In genomic region chr1:42628800-42629199, GRCm38 (mm10) we compare ENCODE assay signal across 15 mouse cellular contexts.
DNase-seq lines count a peak whose midpoint lies in the region; ATAC-seq and TF ChIP-seq lines count a peak whose summit lies in the region.
"Had no signal": no experiment of that assay in that cellular context is flagged by ENCODE, and none has a peak within 500 bp of the region (broad histone marks: within the 10 kb centered on the region; RNA-seq: fewer than 3 reads in every experiment).

No protein-coding gene starts in this region.

- ATAC-seq in intestine, embryonic 14.5 days (replicated peaks; ENCODE audit: low FRiP score, low TSS enrichment, low read depth): no peak
- ATAC-seq in intestine, embryonic 16.5 days: no peak
- peak; percentile 69 for ATAC-seq in hindbrain, postnatal 0 days
- ATAC-seq in neural tube, embryonic 13.5 days (ENCODE audit: low read depth): peak; percentile 66

- no peaks in the 10 kb centered on the region for H3K9me3 ChIP-seq in intestine, embryonic 14.5 days (ENCODE audit: control insufficient read depth, low read length)
- H3K9me3 ChIP-seq in intestine, embryonic 16.5 days (ENCODE audit: control insufficient read depth, low read length): no peaks in the 10 kb centered on the region
- H3K9me3 ChIP-seq in embryonic facial prominence, embryonic 10.5 days: no peaks in the 10 kb centered on the region
- no peaks in the 10 kb centered on the region for H3K9me3 ChIP-seq in hindbrain, postnatal 0 days (ENCODE audit: low read length)
- H3K9me3 ChIP-seq in neural tube, embryonic 13.5 days: no peaks in the 10 kb centered on the region
- H3K9me3 ChIP-seq: heart, embryonic 12.5 days; limb, embryonic 15.5 days had no signal

- no peaks in the 10 kb centered on the region for H3K36me3 ChIP-seq in intestine, embryonic 14.5 days (ENCODE audit: control insufficient read depth, insufficient read depth, low read length)
- no peaks in the 10 kb centered on the region for H3K36me3 ChIP-seq in intestine, embryonic 16.5 days (ENCODE audit: control insufficient read depth, insufficient read depth, low read length)
- no peaks in the 10 kb centered on the region for H3K36me3 ChIP-seq in embryonic facial prominence, embryonic 10.5 days (replicated peaks)
- H3K36me3 ChIP-seq in hindbrain, postnatal 0 days (ENCODE audit: insufficient read depth, low read length): no peaks in the 10 kb centered on the region
- no peaks in the 10 kb centered on the region for H3K36me3 ChIP-seq in neural tube, embryonic 13.5 days
- H3K36me3 ChIP-seq: G1E; heart, embryonic 12.5 days; limb, embryonic 15.5 days had no signal

- no peak overlapping the region for H3K9ac ChIP-seq in intestine, embryonic 14.5 days (ENCODE audit: low read length)
- no peak overlapping the region for H3K9ac ChIP-seq in intestine, embryonic 16.5 days (ENCODE audit: low read depth, low read length)
- H3K9ac ChIP-seq in hindbrain, postnatal 0 days (replicated peaks; ENCODE audit: low read length): no peak overlapping the region
- H3K9ac ChIP-seq in neural tube, embryonic 13.5 days: no peak overlapping the region
- H3K9ac ChIP-seq: heart, embryonic 12.5 days; limb, embryonic 15.5 days had no signal

- H3K4me1 ChIP-seq in intestine, embryonic 14.5 days (replicated peaks; ENCODE audit: control insufficient read depth, insufficient read depth, low read length): peaks cover 8% of the 10 kb centered on the region; the same call in 1 of the 2 replicates
- 0 out of 2 replicates have a peak, but pooled peaks cover 4% of the 10 kb centered on the region for H3K4me1 ChIP-seq in intestine, embryonic 16.5 days (ENCODE audit: control insufficient read depth, insufficient read depth, low read length)
- peaks cover 53% of the 10 kb centered on the region for H3K4me1 ChIP-seq in embryonic facial prominence, embryonic 10.5 days
- H3K4me1 ChIP-seq in hindbrain, postnatal 0 days (ENCODE audit: insufficient read depth, low read length): peaks cover 4% of the 10 kb centered on the region; the same call in 1 of the 2 replicates
- peaks cover 52% of the 10 kb centered on the region for H3K4me1 ChIP-seq in neural tube, embryonic 13.5 days (replicated peaks)

- H3K4me2 ChIP-seq in intestine, embryonic 14.5 days (ENCODE audit: low read length): no peak overlapping the region
- H3K4me2 ChIP-seq in intestine, embryonic 16.5 days (ENCODE audit: low read depth, low read length): no peak overlapping the region
- H3K4me2 ChIP-seq in hindbrain, postnatal 0 days (ENCODE audit: low read depth, low read length): 0 out of 2 replicates have a peak overlapping the region, but pooled peaks have one; percentile 1
- H3K4me2 ChIP-seq in neural tube, embryonic 13.5 days: peak overlapping the region; percentile 18; the same call in 1 of the 2 replicates

- 50% methylated on average over 12 of the region's 12 CpGs for WGBS in intestine, embryonic 14.5 days
- 51% methylated on average over 12 of the region's 12 CpGs for WGBS in intestine, embryonic 16.5 days
- WGBS in embryonic facial prominence, embryonic 10.5 days: 17% methylated on average over 12 of the region's 12 CpGs
- 18% methylated on average over 12 of the region's 12 CpGs for WGBS in hindbrain, postnatal 0 days
- 13% methylated on average over 12 of the region's 12 CpGs for WGBS in neural tube, embryonic 13.5 days

- no peaks in the 10 kb centered on the region for H3K27me3 ChIP-seq in intestine, embryonic 14.5 days (replicated peaks; ENCODE audit: control insufficient read depth, insufficient read depth, low read length)
- H3K27me3 ChIP-seq in intestine, embryonic 16.5 days (replicated peaks; ENCODE audit: control insufficient read depth, insufficient read depth, low read length): no peaks in the 10 kb centered on the region
- H3K27me3 ChIP-seq in embryonic facial prominence, embryonic 10.5 days (replicated peaks; ENCODE audit: low read depth, poor library complexity, severe bottlenecking): peaks cover 34% of the 10 kb centered on the region
- no peaks in the 10 kb centered on the region for H3K27me3 ChIP-seq in hindbrain, postnatal 0 days (ENCODE audit: insufficient read depth, low read length)
- no peaks in the 10 kb centered on the region for H3K27me3 ChIP-seq in neural tube, embryonic 13.5 days
- H3K27me3 ChIP-seq: limb, embryonic 15.5 days had no signal

- no peak overlapping the region for H3K27ac ChIP-seq in intestine, embryonic 14.5 days (ENCODE audit: low read depth)
- no peak overlapping the region for H3K27ac ChIP-seq in intestine, embryonic 16.5 days (ENCODE audit: low read length)
- no peak overlapping the region; the same call in 1 of the 2 replicates for H3K27ac ChIP-seq in embryonic facial prominence, embryonic 10.5 days (replicated peaks)
- peak overlapping the region; percentile 22; the same call in 1 of the 2 replicates for H3K27ac ChIP-seq in hindbrain, postnatal 0 days
- H3K27ac ChIP-seq in neural tube, embryonic 13.5 days (replicated peaks): peak overlapping the region; percentile 56; the same call in 1 of the 2 replicates
- H3K27ac ChIP-seq: limb, embryonic 15.5 days had no signal

- no peak for TF ChIP-seq CTCF in hindbrain, postnatal 0 days (IDR thresholded peaks at IDR 0.05; ENCODE audit: low read depth)

- no peak overlapping the region for H3K4me3 ChIP-seq in intestine, embryonic 14.5 days (ENCODE audit: low read depth, low read length)
- no peak overlapping the region for H3K4me3 ChIP-seq in intestine, embryonic 16.5 days (ENCODE audit: low read length)
- H3K4me3 ChIP-seq in embryonic facial prominence, embryonic 10.5 days: no peak overlapping the region
- no peak overlapping the region for H3K4me3 ChIP-seq in hindbrain, postnatal 0 days (ENCODE audit: low read length)
- no peak overlapping the region for H3K4me3 ChIP-seq in neural tube, embryonic 13.5 days
- H3K4me3 ChIP-seq: heart, embryonic 12.5 days; limb, embryonic 15.5 days had no signal

- peak; percentile 45 for DNase-seq in intestine, embryonic 14.5 days (ENCODE audit: low spot score)
- DNase-seq in embryonic facial prominence, embryonic 10.5 days (ENCODE audit: low spot score): peak; percentile 25
- DNase-seq in hindbrain, postnatal 0 days (ENCODE audit: low spot score): peak; percentile 68
- DNase-seq in right cerebral cortex, postnatal 25 days: no peak
- no peak for DNase-seq in right cerebral cortex, postnatal 10 days (ENCODE audit: low spot score in 2 of 2)
- DNase-seq in layer of hippocampus, adult 9-10 months (ENCODE audit: low spot score): no peak
- DNase-seq: adrenal gland, postnatal 36 days; gastrocnemius, postnatal 25 days; kidney, postnatal 14 days; lung, adult 2 months had no signal

Comparison
In these comparisons a context has a peak if more than half of its experiments do, and no peak if none do; other contexts are left out.
1. ATAC-seq: peak in hindbrain, postnatal 0 days (single experiment) and neural tube, embryonic 13.5 days (single experiment); none in intestine, embryonic 14.5 days (single experiment) and intestine, embryonic 16.5 days (single experiment).
2. DNase-seq: peak in intestine, embryonic 14.5 days (single experiment), embryonic facial prominence, embryonic 10.5 days (single experiment) and hindbrain, postnatal 0 days (single experiment); none in right cerebral cortex, postnatal 25 days (single experiment), right cerebral cortex, postnatal 10 days (0 of 2) and layer of hippocampus, adult 9-10 months (single experiment).
3. H3K27ac ChIP-seq: peak in hindbrain, postnatal 0 days (single experiment) and neural tube, embryonic 13.5 days (single experiment); none in intestine, embryonic 14.5 days (single experiment), intestine, embryonic 16.5 days (single experiment) and embryonic facial prominence, embryonic 10.5 days (single experiment).
4. H3K4me2 ChIP-seq: peak in hindbrain, postnatal 0 days (single experiment) and neural tube, embryonic 13.5 days (single experiment); none in intestine, embryonic 14.5 days (single experiment) and intestine, embryonic 16.5 days (single experiment).